9 mouse cellular contexts compared by ENCODE assay signal in the genomic region with DNA sequence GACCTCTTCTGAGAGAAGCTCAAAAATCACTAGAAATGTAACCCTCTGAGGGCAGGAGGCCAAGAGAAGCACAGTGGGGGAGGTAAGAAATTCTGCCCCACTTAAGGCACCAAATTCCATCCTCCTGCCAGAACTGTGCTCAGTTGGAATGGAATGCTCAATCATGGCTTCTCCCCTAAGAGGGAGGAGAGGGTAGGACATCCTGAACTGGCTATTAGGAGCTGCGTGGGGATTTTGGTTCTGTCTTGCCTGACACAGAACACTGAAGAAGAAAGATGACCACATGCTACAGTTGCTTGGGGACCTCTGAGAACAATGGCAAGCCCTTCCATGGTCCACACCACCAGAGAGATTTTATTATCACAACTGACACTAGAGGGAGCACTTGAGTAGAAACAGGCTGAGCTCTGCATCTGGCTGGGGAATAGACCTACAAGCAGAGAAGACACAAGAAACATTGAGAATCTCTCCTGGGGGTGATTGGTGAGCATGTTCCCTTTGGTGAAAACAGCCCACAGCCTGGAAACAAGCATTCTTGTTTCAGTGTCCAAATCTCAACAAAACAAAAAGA.
DNase-seq lines count a peak whose midpoint lies in the region; ATAC-seq and TF ChIP-seq lines count a peak whose summit lies in the region.
"Had no signal": no experiment of that assay in that cellular context is flagged by ENCODE, and none has a peak within 500 bp of the region (broad histone marks: within the 10 kb centered on the region; RNA-seq: fewer than 3 reads in every experiment).

No protein-coding gene starts in this region.

- no peaks in the 10 kb centered on the region for H3K4me1 ChIP-seq in hindbrain, embryonic 11.5 days (replicated peaks; ENCODE audit: control insufficient read depth, insufficient read depth, low read length)
- no peaks in the 10 kb centered on the region for H3K4me1 ChIP-seq in hindbrain, embryonic 12.5 days
- no peaks in the 10 kb centered on the region for H3K4me1 ChIP-seq in CH12.LX (ENCODE audit: control insufficient read depth in 1 of 2, insufficient read depth in 2 of 2)
- H3K4me1 ChIP-seq in bone marrow, adult 2 months (ENCODE audit: control insufficient read depth, insufficient read depth, low read length) = no peaks in the 10 kb centered on the region
- no peaks in the 10 kb centered on the region for H3K4me1 ChIP-seq in limb, embryonic 11.5 days (ENCODE audit: control insufficient read depth, insufficient read depth, low read length)
- no peaks in the 10 kb centered on the region for H3K4me1 ChIP-seq in small intestine, adult 2 months (ENCODE audit: control insufficient read depth, insufficient read depth, insufficient read length, low read length)
- H3K4me1 ChIP-seq: liver, embryonic 15.5 days had no signal

- no peak for ATAC-seq in hindbrain, embryonic 11.5 days (ENCODE audit: low FRiP score)
- no peak for ATAC-seq in hindbrain, embryonic 12.5 days (ENCODE audit: low FRiP score)
- ATAC-seq in limb, embryonic 11.5 days (ENCODE audit: insufficient number of reproducible peaks, low FRiP score, low TSS enrichment, low read depth) = no peak

- intact Hi-C loops in heart, postnatal 10 days (cut with DNase I) = no loop called here

- peak; percentile 28 to 69 for TF ChIP-seq CTCF in CH12.LX (conservative IDR thresholded peaks at IDR 0.05 in 1 of 2, IDR thresholded peaks at IDR 0.05 in 1 of 2; ENCODE audit: low read depth in 2 of 2, low read length in 2 of 2)
- TF ChIP-seq CTCF in bone marrow, adult 2 months (IDR thresholded peaks at IDR 0.05; ENCODE audit: control insufficient read depth, insufficient read depth, low read length) = peak; percentile 8; the same call in 1 of the 2 replicates
- peak; percentile 36; the same call in 1 of the 2 replicates for TF ChIP-seq CTCF in small intestine, adult 2 months (IDR thresholded peaks at IDR 0.05; ENCODE audit: extremely low read depth, insufficient read length, insufficient replicate concordance, low read depth, low read length)

- dilution Hi-C loops in CH12.LX (cut with MboI; ENCODE audit: extremely low pct_ligation_motif_present, extremely low pct_unique_long_range_greater_than_20kb, low sequenced_read_pairs) = no loop called here

- no peak overlapping the region for H3K4me2 ChIP-seq in hindbrain, embryonic 11.5 days (replicated peaks; ENCODE audit: low read depth, low read length)
- H3K4me2 ChIP-seq in hindbrain, embryonic 12.5 days (replicated peaks) = no peak overlapping the region
- no peak overlapping the region for H3K4me2 ChIP-seq in CH12.LX (ENCODE audit: insufficient read depth, low read depth, poor library complexity, severe bottlenecking)
- H3K4me2 ChIP-seq in limb, embryonic 11.5 days (ENCODE audit: low read depth, severe bottlenecking) = no peak overlapping the region
- H3K4me2 ChIP-seq: liver, embryonic 15.5 days had no signal

- TF ChIP-seq POLR2A in CH12.LX (IDR thresholded peaks at IDR 0.05; ENCODE audit: low read depth, low read length) = no peak
- TF ChIP-seq POLR2A in bone marrow, adult 2 months (IDR thresholded peaks at IDR 0.05; ENCODE audit: borderline replicate concordance, control insufficient read depth, low read depth, low read length) = no peak
- TF ChIP-seq POLR2A in small intestine, adult 2 months (IDR thresholded peaks at IDR 0.05; ENCODE audit: low read depth, low read length) = no peak

- no peak overlapping the region for H3K4me3 ChIP-seq in hindbrain, embryonic 11.5 days (ENCODE audit: low read depth, low read length)
- no peak overlapping the region for H3K4me3 ChIP-seq in hindbrain, embryonic 12.5 days
- H3K4me3 ChIP-seq in CH12.LX (replicated peaks in 1 of 3; ENCODE audit: low read depth in 2 of 3, low read length in 2 of 3, poor library complexity in 1 of 3) = no peak overlapping the region
- H3K4me3 ChIP-seq in bone marrow, adult 2 months (replicated peaks; ENCODE audit: control insufficient read depth, low read depth, low read length) = no peak overlapping the region
- no peak overlapping the region for H3K4me3 ChIP-seq in limb, embryonic 11.5 days (ENCODE audit: low read depth, low read length)
- H3K4me3 ChIP-seq in small intestine, adult 2 months (ENCODE audit: low read depth, low read length) = no peak overlapping the region
- H3K4me3 ChIP-seq: liver, embryonic 15.5 days had no signal

- no peaks in the 10 kb centered on the region for H3K79me2 ChIP-seq in CH12.LX (replicated peaks; ENCODE audit: control insufficient read depth, extremely low read depth, insufficient read depth, poor library complexity, severe bottlenecking)

- TF ChIP-seq EP300 in CH12.LX (IDR thresholded peaks at IDR 0.05; ENCODE audit: low read length) = no peak

- peak; percentile 60 for DNase-seq in hindbrain, embryonic 11.5 days (ENCODE audit: low spot score)
- peak; percentile 62 for DNase-seq in CH12.LX (ENCODE audit: extremely low read depth)
- DNase-seq in heart, postnatal 10 days = peak; percentile 32 to 62
- peak; percentile 49 for DNase-seq in limb, embryonic 11.5 days (ENCODE audit: low spot score)
- DNase-seq in frontal cortex, postnatal 14 days (ENCODE audit: low spot score in 2 of 2) = no peak

- H3K9me3 ChIP-seq in hindbrain, embryonic 11.5 days (ENCODE audit: control insufficient read depth, low read length) = no peaks in the 10 kb centered on the region
- no peaks in the 10 kb centered on the region for H3K9me3 ChIP-seq in hindbrain, embryonic 12.5 days (replicated peaks)
- no peaks in the 10 kb centered on the region for H3K9me3 ChIP-seq in CH12.LX (replicated peaks; ENCODE audit: low read length)
- no peaks in the 10 kb centered on the region for H3K9me3 ChIP-seq in limb, embryonic 11.5 days (ENCODE audit: control insufficient read depth, low read length)
- H3K9me3 ChIP-seq: liver, embryonic 15.5 days had no signal

- 41% methylated on average over 1 of the region's 1 CpGs for WGBS in hindbrain, embryonic 11.5 days
- WGBS in hindbrain, embryonic 12.5 days = 25% methylated on average over 1 of the region's 1 CpGs
- WGBS in bone marrow, adult 2 months = 19% methylated on average over 1 of the region's 1 CpGs
- WGBS in limb, embryonic 11.5 days = 33% methylated on average over 1 of the region's 1 CpGs
- WGBS in small intestine, adult 2 months = 13% methylated on average over 1 of the region's 1 CpGs

- no peaks in the 10 kb centered on the region for H3K36me3 ChIP-seq in hindbrain, embryonic 11.5 days (ENCODE audit: control insufficient read depth, insufficient read depth, low read length)
- H3K36me3 ChIP-seq in hindbrain, embryonic 12.5 days = no peaks in the 10 kb centered on the region
- no peaks in the 10 kb centered on the region for H3K36me3 ChIP-seq in CH12.LX (replicated peaks in 1 of 2; ENCODE audit: control insufficient read depth in 1 of 2, insufficient read depth in 1 of 2, low read length in 1 of 2)
- H3K36me3 ChIP-seq in limb, embryonic 11.5 days (ENCODE audit: control insufficient read depth, insufficient read depth, low read length) = no peaks in the 10 kb centered on the region
- no peaks in the 10 kb centered on the region for H3K36me3 ChIP-seq in small intestine, adult 2 months (ENCODE audit: control insufficient read depth, insufficient read depth, low read length)
- H3K36me3 ChIP-seq: liver, embryonic 15.5 days had no signal

- H3K9ac ChIP-seq in hindbrain, embryonic 11.5 days (ENCODE audit: low read depth, low read length) = no peak overlapping the region
- H3K9ac ChIP-seq in hindbrain, embryonic 12.5 days = no peak overlapping the region
- H3K9ac ChIP-seq in CH12.LX (ENCODE audit: insufficient read depth, low read depth) = no peak overlapping the region
- H3K9ac ChIP-seq in limb, embryonic 11.5 days (ENCODE audit: low read length) = no peak overlapping the region
- H3K9ac ChIP-seq: liver, embryonic 15.5 days had no signal

- in situ Hi-C loops in CH12.LX (cut with MboI; ENCODE audit: low pct_ligation_motif_present, low pct_unique_long_range_greater_than_20kb, low sequenced_read_pairs) = no loop called here

- H3K27me3 ChIP-seq in hindbrain, embryonic 11.5 days (ENCODE audit: control insufficient read depth, insufficient read depth, low read length) = no peaks in the 10 kb centered on the region
- no peaks in the 10 kb centered on the region for H3K27me3 ChIP-seq in hindbrain, embryonic 12.5 days
- H3K27me3 ChIP-seq in CH12.LX (replicated peaks) = no peaks in the 10 kb centered on the region
- H3K27me3 ChIP-seq in limb, embryonic 11.5 days (ENCODE audit: control insufficient read depth, insufficient read depth, low read length) = no peaks in the 10 kb centered on the region
- H3K27me3 ChIP-seq in small intestine, adult 2 months (ENCODE audit: control insufficient read depth, insufficient read depth, low read length) = no peaks in the 10 kb centered on the region
- H3K27me3 ChIP-seq: liver, embryonic 15.5 days had no signal

- TF ChIP-seq RAD21 in CH12.LX (IDR thresholded peaks at IDR 0.05; ENCODE audit: low read depth, low read length) = peak; percentile 30

- H3K27ac ChIP-seq in hindbrain, embryonic 11.5 days (ENCODE audit: low read depth, low read length) = no peak overlapping the region
- no peak overlapping the region for H3K27ac ChIP-seq in hindbrain, embryonic 12.5 days
- no peak overlapping the region for H3K27ac ChIP-seq in CH12.LX (ENCODE audit: insufficient read depth, low read depth)
- no peak overlapping the region for H3K27ac ChIP-seq in bone marrow, adult 2 months (ENCODE audit: control insufficient read depth, insufficient read depth, low read depth, low read length, poor library complexity)
- H3K27ac ChIP-seq in limb, embryonic 11.5 days (replicated peaks; ENCODE audit: low read depth, low read length) = no peak overlapping the region
- H3K27ac ChIP-seq in small intestine, adult 2 months (ENCODE audit: insufficient read depth, low read depth, low read length) = no peak overlapping the region
- H3K27ac ChIP-seq: liver, embryonic 15.5 days had no signal

TF ChIP-seq in CH12.LX, 34 proteins besides CTCF, POLR2A, EP300 and RAD21:
- TF ChIP-seq TBP (conservative IDR thresholded peaks at IDR 0.05; ENCODE audit: low read depth, low read length) (no peak), USF1 (IDR thresholded peaks at IDR 0.05; ENCODE audit: low read depth, low read length) (no peak), GABPA (IDR thresholded peaks at IDR 0.05; ENCODE audit: insufficient replicate concordance, low read depth, low read length) (no peak), SMC3 (IDR thresholded peaks at IDR 0.05; ENCODE audit: low read depth, low read length) (peak; percentile 60), ZMIZ1 (IDR thresholded peaks at IDR 0.05; ENCODE audit: low read depth, low read length) (no peak), SIN3A (IDR thresholded peaks at IDR 0.05; ENCODE audit: low read length) (no peak)

Comparison
In these comparisons a context has a peak if more than half of its experiments do, and no peak if none do; other contexts are left out.
1. DNase-seq: peak in hindbrain, embryonic 11.5 days (single experiment), CH12.LX (single experiment), heart, postnatal 10 days (2 of 2) and limb, embryonic 11.5 days (single experiment); none in frontal cortex, postnatal 14 days (0 of 2).
2. Peak in every context shown above with its lines, with median percentiles within 50 percentile points of each other: CTCF ChIP-seq.